Mouse (Mus musculus) monocyte, adult 59 days (primary cell): Measurements from ENCODE around the gene Fate1. TPM values are rescaled to one million over a fixed set of nuclear protein-coding genes. Genes with fewer than 3 reads are reported as not detected.

Experiments
- total RNA-seq, 2 experiments: library from RNA; stranded (reverse); gene quantifications; one replicate each; pipeline ENCODE4 v1.2.4; 2023

Gene Fate1
- total RNA-seq: not detected

DNA sequence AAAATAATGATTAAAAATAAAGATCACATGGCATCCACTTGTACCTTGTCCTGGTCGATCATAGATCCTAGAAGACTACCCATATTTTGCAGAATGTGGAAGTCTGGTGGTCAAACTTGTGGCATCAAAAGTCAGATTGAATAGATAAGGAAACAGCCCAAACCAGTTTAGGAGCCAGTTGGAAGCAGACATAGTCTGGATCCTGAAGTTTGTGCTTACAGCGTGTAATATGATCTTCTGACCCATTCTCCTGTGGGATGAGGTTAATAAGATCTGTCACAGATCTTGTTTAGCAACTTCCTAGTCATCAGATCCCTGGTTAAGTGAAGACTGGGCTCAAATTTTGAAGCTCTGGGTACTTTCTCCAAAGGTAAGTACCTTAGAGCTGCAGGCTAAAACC, at the start of gene Fate1:
TSS of gene Fate1 (plus strand) at position 301 of the 400 bp plus-strand sequence.

DNA sequence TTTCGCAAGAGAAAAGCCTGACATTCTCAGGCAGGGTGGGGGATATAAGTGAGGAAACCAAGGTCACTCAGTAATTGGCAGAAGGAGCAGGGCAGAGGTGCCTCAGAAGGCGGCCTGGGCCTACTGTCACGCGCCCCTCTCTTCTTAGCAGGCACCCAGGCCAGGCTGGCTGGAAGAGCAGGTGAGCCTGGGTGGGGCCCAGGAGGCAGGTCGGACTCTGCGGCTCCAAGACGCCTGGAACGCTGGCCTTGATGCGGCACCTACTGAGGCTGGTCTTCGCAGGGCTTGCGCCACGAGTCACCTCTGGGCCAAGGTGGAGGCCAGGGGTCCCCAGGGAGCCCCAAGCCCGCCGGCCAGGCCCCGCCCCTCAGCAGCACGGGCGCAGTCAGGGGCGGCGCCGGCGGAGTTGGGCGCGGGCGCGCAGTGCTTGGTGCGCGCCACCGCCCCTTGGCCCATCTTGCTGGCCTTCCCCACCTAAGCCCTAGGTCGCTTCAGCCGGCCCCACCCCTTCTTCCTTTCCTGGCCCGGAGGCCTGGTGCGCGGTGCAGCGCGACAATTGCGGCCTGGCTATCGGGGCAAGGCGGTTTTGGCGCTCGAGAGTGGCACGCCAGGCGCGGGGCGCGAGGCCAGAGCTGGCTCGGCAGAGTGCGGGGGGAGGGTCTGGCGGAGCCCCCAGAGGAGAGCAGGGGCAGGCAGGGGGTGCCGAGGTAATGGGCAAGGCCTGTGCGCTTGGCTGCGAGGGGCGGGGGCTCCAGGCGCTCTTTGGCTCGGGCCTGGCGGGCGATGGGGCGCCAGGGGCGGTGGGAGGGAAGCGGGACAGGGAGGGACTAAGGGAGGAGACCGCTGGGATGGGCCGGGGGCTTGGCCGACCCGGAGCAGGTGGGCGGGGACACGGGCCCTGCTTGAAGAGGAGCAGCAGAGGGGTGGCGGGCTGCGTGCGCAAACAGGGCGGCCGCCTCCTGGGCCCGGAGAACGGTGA, 10.4 kb upstream of the Fate1 start, which contains the start of gene Prrg3:
TSS of gene Prrg3 (plus strand) at position 552 of the 979 bp plus-strand sequence.

DNA sequence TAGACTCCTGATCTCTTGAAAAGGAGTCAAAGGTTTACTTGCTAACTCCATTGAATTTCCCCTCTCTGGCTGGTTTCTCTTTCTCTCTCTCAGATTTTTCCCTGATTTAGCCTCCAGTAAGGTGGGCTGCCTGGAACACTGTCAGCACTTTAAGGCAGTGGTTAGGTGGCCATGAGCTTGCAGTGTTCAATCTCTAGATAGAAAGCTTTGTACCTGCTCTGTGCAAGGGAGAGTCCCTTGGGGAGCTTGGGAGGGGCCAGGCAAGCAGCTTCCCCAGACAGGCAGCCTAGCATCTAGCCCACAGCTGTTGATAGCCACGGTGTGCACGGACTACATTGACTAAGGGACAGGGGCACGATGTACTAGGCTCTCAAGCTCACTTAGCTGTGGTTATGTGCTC, 18.8 kb downstream of the Fate1 start, which contains the start of gene Cnga2:
TSS of gene Cnga2 (plus strand) at position 301 of the 400 bp plus-strand sequence.

Other genes starting within 250 kb of the Fate1 start
- gene Vma21, start 157.1 kb upstream of the Fate1 start, total RNA-seq: 10 to 100 TPM; 12.6 to 18.2 TPM
- gene Gm1141, start 52.0 kb upstream of the Fate1 start, total RNA-seq: under 1 TPM in 1 of 2 experiments, not detected in 1; 0.21 TPM
- not detected for gene Prrg3, start 10.4 kb upstream of the Fate1 start, total RNA-seq
- not detected for gene Cnga2, start 18.9 kb downstream of the Fate1 start, total RNA-seq
- not detected for gene Magea4, start 249.0 kb downstream of the Fate1 start, total RNA-seq